Mouse (Mus musculus): Measurements from ENCODE around the gene Ccn2.

Gene Ccn2

DNA sequence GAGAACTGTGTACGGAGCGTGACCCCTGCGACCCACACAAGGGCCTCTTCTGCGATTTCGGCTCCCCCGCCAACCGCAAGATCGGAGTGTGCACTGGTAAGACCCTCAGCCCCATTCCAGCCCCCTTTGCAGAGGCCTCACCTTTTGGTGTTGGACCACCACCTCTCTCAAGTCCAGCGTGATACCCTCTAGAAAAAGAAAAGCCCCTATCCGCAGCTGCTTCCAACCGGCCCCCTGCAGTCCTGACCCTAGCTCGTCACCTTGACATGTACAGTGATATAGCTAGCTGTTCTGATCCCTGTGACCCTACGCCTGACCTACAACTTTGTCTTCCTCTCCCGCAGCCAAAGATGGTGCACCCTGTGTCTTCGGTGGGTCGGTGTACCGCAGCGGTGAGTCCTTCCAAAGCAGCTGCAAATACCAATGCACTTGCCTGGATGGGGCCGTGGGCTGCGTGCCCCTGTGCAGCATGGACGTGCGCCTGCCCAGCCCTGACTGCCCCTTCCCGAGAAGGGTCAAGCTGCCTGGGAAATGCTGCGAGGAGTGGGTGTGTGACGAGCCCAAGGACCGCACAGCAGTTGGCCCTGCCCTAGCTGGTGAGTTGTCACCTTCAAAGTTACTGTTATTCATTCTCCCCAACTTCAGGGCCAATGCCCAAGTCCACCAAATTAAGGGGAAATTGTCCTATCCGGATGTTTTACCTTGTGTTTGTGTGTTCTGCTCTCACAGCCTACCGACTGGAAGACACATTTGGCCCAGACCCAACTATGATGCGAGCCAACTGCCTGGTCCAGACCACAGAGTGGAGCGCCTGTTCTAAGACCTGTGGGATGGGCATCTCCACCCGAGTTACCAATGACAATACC, 994 bp downstream of the Ccn2 start:
- H3K36me3 ChIP-seq (ENCODE audit: insufficient read depth, low read length): peaks cover 25% of the 10 kb centered on the region
- H3K27me3 ChIP-seq (ENCODE audit: insufficient read depth, low read length): no peaks in the 10 kb centered on the region
- peaks cover 55% of the 10 kb centered on the region for H3K4me1 ChIP-seq (replicated peaks; ENCODE audit: low read depth, low read length)
- TF ChIP-seq POU5F1 (IDR thresholded peaks at IDR 0.05; ENCODE audit: borderline replicate concordance, low read length) (no peak), NANOG (IDR thresholded peaks at IDR 0.05; ENCODE audit: borderline replicate concordance, low read length) (no peak), CTCF (conservative IDR thresholded peaks at IDR 0.05; ENCODE audit: low read length) (no peak)
- peak overlapping the region; percentile 92 for H3K4me3 ChIP-seq (replicated peaks; ENCODE audit: low read length)
- H3K9me3 ChIP-seq (ENCODE audit: low read length): peaks cover 6% of the 10 kb centered on the region; the same call in 1 of the 2 replicates

DNA sequence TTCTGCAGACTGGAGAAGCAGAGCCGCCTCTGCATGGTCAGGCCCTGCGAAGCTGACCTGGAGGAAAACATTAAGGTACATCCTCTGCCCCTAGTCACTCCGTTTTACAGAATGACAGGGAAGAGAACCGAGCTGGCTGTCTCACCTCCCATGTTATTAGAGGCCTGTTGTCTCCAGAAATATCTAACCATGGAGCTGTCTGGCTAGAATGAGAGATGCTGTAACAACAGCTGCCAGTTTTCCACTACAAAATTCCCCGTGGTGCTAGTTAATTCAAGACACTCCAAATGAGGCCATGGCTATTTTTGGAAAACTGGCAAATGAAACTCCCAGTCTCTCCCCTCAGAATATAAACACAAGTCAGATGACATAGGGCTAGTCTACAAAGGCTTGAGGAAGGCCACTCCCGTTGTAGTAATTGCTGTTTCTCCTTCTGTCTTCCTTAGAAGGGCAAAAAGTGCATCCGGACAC, 1.7 kb downstream of the Ccn2 start:
- peaks cover 6% of the 10 kb centered on the region; the same call in 1 of the 2 replicates for H3K9me3 ChIP-seq (ENCODE audit: low read length)
- H3K4me1 ChIP-seq (replicated peaks; ENCODE audit: low read depth, low read length): peaks cover 48% of the 10 kb centered on the region
- H3K27me3 ChIP-seq (ENCODE audit: insufficient read depth, low read length): no peaks in the 10 kb centered on the region
- TF ChIP-seq CTCF (conservative IDR thresholded peaks at IDR 0.05; ENCODE audit: low read length) (no peak), NANOG (IDR thresholded peaks at IDR 0.05; ENCODE audit: borderline replicate concordance, low read length) (no peak), POU5F1 (IDR thresholded peaks at IDR 0.05; ENCODE audit: borderline replicate concordance, low read length) (no peak)
- H3K36me3 ChIP-seq (ENCODE audit: insufficient read depth, low read length): peaks cover 25% of the 10 kb centered on the region
- peak overlapping the region; percentile 92 for H3K4me3 ChIP-seq (replicated peaks; ENCODE audit: low read length)

DNA sequence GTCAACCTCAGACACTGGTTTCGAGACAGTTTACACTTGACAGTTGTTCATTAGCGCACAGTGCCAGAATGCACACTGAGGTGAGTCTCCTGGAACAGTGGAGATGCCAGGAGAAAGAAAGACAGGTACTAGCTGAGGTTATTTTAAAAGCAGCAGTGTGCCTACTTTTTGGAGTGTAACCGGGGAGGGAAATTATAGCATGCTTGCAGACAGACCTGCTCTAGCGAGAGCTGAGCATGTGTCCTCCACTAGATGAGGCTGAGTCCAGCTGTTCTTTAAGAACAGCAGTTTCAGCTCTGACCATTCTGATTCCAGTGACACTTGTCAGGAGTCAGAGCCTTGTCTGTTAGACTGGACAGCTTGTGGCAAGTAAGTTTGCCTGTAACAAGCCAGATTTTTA, 2.5 kb downstream of the Ccn2 start:
- H3K4me3 ChIP-seq (replicated peaks; ENCODE audit: low read length): no peak overlapping the region
- no peak for TF ChIP-seq NANOG (IDR thresholded peaks at IDR 0.05; ENCODE audit: borderline replicate concordance, low read length)
- no peak for TF ChIP-seq CTCF (conservative IDR thresholded peaks at IDR 0.05; ENCODE audit: low read length)
- TF ChIP-seq POU5F1 (IDR thresholded peaks at IDR 0.05; ENCODE audit: borderline replicate concordance, low read length): no peak
- peaks cover 5% of the 10 kb centered on the region; the same call in 1 of the 2 replicates for H3K9me3 ChIP-seq (ENCODE audit: low read length)
- no peaks in the 10 kb centered on the region for H3K27me3 ChIP-seq (ENCODE audit: insufficient read depth, low read length)
- peaks cover 39% of the 10 kb centered on the region for H3K4me1 ChIP-seq (replicated peaks; ENCODE audit: low read depth, low read length)
- peaks cover 25% of the 10 kb centered on the region for H3K36me3 ChIP-seq (ENCODE audit: insufficient read depth, low read length)

DNA sequence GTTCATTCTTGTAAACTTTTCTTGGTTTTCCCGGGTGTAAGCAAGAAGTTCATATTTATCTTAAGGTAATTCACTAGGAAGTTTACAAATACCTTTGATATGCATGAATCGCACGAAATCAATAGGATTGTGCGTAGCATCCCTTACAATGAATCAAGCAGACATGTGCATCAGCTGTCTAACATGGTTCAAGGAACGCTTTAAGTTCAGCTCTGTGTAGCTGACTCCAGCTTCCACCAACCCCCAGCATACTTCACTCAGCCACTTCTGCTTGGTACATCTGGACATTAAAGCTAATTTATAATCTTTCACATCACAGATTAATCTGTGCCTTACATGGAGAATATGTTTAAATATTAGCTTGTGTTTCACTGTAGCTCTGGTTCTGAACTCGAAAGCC, 3.5 kb downstream of the Ccn2 start:
- H3K36me3 ChIP-seq (ENCODE audit: insufficient read depth, low read length): peaks cover 25% of the 10 kb centered on the region

GRCm38 (mm10) chr10:24599802-24600201, 4.6 kb downstream of the Ccn2 start:
- Histone ChIP-seq H3K4me3 (replicated peaks; ENCODE audit: low read length) (no peak overlapping the region), H3K36me3 (ENCODE audit: insufficient read depth, low read length) (peaks cover 25% of the 10 kb centered on the region), H3K27me3 (ENCODE audit: insufficient read depth, low read length) (no peaks in the 10 kb centered on the region), H3K4me1 (replicated peaks; ENCODE audit: low read depth, low read length) (peaks cover 22% of the 10 kb centered on the region), H3K9me3 (ENCODE audit: low read length) (no peaks in the 10 kb centered on the region)
- TF ChIP-seq CTCF (conservative IDR thresholded peaks at IDR 0.05; ENCODE audit: low read length): no peak
- no peak for TF ChIP-seq NANOG (IDR thresholded peaks at IDR 0.05; ENCODE audit: borderline replicate concordance, low read length)
- no peak for TF ChIP-seq POU5F1 (IDR thresholded peaks at IDR 0.05; ENCODE audit: borderline replicate concordance, low read length)

More for the DNA sequence above, 3.5 kb downstream of the Ccn2 start:
- Histone ChIP-seq H3K27me3 (ENCODE audit: insufficient read depth, low read length) (no peaks in the 10 kb centered on the region), H3K4me3 (replicated peaks; ENCODE audit: low read length) (no peak overlapping the region), H3K4me1 (replicated peaks; ENCODE audit: low read depth, low read length) (peaks cover 31% of the 10 kb centered on the region), H3K9me3 (ENCODE audit: low read length) (no peaks in the 10 kb centered on the region)
- TF ChIP-seq NANOG (IDR thresholded peaks at IDR 0.05; ENCODE audit: borderline replicate concordance, low read length): no peak
- no peak for TF ChIP-seq CTCF (conservative IDR thresholded peaks at IDR 0.05; ENCODE audit: low read length)
- no peak for TF ChIP-seq POU5F1 (IDR thresholded peaks at IDR 0.05; ENCODE audit: borderline replicate concordance, low read length)

DNA sequence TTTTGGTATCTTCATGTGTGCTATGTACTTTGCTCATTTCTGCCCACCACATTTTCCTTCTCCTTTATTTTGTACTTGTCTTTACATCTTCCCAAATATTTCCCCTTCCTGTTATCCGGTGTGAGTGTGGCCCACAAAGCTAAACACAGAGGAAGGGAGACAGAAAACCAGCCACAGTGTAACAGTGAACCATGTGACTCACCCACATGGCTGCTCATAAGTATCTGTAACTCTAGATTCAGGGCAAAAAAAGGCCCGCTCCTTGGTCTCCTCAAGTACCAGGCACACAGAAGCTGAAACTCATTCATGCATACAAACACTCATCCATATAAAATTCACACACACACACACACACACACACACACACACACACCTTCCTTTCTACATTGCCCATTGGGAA, 7.8 kb downstream of the Ccn2 start:
- Histone ChIP-seq H3K9me3 (ENCODE audit: low read length) (no peaks in the 10 kb centered on the region), H3K4me1 (replicated peaks; ENCODE audit: low read depth, low read length) (peaks cover 4% of the 10 kb centered on the region; the same call in 1 of the 2 replicates), H3K4me3 (replicated peaks; ENCODE audit: low read length) (no peak overlapping the region), H3K27me3 (ENCODE audit: insufficient read depth, low read length) (no peaks in the 10 kb centered on the region), H3K36me3 (ENCODE audit: insufficient read depth, low read length) (peaks cover 7% of the 10 kb centered on the region)
- TF ChIP-seq NANOG (IDR thresholded peaks at IDR 0.05; ENCODE audit: borderline replicate concordance, low read length): no peak
- no peak for TF ChIP-seq POU5F1 (IDR thresholded peaks at IDR 0.05; ENCODE audit: borderline replicate concordance, low read length)
- no peak for TF ChIP-seq CTCF (conservative IDR thresholded peaks at IDR 0.05; ENCODE audit: low read length)

- H3K9me3 ChIP-seq (ENCODE audit: low read length): no peaks in the 10 kb centered on the region
- H3K36me3 ChIP-seq (ENCODE audit: insufficient read depth, low read length): peaks cover 2% of the 10 kb centered on the region; the same call in 1 of the 2 replicates
- H3K4me3 ChIP-seq (replicated peaks; ENCODE audit: low read length): no peak overlapping the region
- TF ChIP-seq POU5F1 (IDR thresholded peaks at IDR 0.05; ENCODE audit: borderline replicate concordance, low read length) (no peak), CTCF (conservative IDR thresholded peaks at IDR 0.05; ENCODE audit: low read length) (no peak), NANOG (IDR thresholded peaks at IDR 0.05; ENCODE audit: borderline replicate concordance, low read length) (no peak)
- peaks cover 4% of the 10 kb centered on the region; the same call in 1 of the 2 replicates for H3K4me1 ChIP-seq (replicated peaks; ENCODE audit: low read depth, low read length)
- H3K27me3 ChIP-seq (ENCODE audit: insufficient read depth, low read length): no peaks in the 10 kb centered on the region
Observed at GRCm38 (mm10) chr10:24603727-24604126, 8.5 kb downstream of the Ccn2 start.

DNA sequence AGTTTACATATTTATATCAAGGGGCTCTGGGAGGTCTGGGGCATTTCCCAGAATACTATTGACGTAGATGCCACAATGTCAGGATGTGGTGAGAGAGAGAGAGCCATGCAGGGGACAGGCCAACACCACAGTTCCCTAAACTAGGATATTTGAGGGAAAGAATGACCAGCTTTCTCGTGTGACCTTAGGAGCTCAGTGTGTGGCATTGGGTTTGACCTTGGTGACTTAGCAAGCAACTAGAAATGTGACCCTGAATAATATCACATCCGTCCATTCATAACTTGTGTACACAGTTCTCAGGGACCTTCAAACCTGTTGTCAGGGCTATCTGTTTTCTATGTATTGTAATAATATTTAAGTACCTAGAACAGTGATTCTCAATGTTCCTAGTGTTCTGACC, 13.9 kb downstream of the Ccn2 start:
- Histone ChIP-seq H3K27me3 (ENCODE audit: insufficient read depth, low read length) (no peaks in the 10 kb centered on the region), H3K36me3 (ENCODE audit: insufficient read depth, low read length) (no peaks in the 10 kb centered on the region), H3K4me1 (replicated peaks; ENCODE audit: low read depth, low read length) (peaks cover 21% of the 10 kb centered on the region), H3K9me3 (ENCODE audit: low read length) (no peaks in the 10 kb centered on the region), H3K4me3 (replicated peaks; ENCODE audit: low read length) (no peak overlapping the region)
- TF ChIP-seq CTCF (conservative IDR thresholded peaks at IDR 0.05; ENCODE audit: low read length) (no peak), POU5F1 (IDR thresholded peaks at IDR 0.05; ENCODE audit: borderline replicate concordance, low read length) (no peak), NANOG (IDR thresholded peaks at IDR 0.05; ENCODE audit: borderline replicate concordance, low read length) (no peak)
